Mouse (Mus musculus): ENCODE measurements around the gene Zbtb2. TPM values are rescaled to one million over a fixed set of nuclear protein-coding genes. Genes with fewer than 3 reads are reported as not detected.

The Zbtb2 gene
- polyA plus RNA-seq, 1 experiment from 2014 or later: 13.0 TPM

DNA sequence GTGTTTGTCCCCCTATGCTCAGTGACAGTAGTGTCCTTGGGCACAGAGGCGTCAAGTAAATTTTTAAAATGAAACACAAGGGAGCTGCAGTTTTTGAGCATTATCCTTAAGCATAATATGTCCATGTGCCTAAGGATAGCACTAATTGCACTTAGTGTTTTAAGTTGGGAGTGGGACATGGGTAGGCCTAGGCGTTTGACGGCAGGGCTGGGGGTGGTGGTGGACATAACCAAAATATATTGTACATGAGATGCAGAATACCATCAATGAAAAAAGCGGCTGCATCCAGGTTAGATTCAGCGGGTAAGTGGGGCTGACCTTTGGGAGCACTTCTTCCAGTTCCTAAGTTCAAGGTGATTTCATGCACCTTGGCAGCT, 43.8 kb upstream of the Zbtb2 start:
- Histone ChIP-seq H3K27ac (peak overlapping the region; percentile 60), H3K4me2 (ENCODE audit: low read length) (peak overlapping the region; percentile 57), H3K4me1 (replicated peaks; ENCODE audit: insufficient read depth, low read length) (0 out of 2 replicates have a peak, but pooled peaks cover 7% of the 10 kb centered on the region), H3K36me3 (ENCODE audit: insufficient read depth, low read length) (peaks cover 3% of the 10 kb centered on the region; the same call in 1 of the 2 replicates), H3K9me3 (replicated peaks; ENCODE audit: low read length) (no peaks in the 10 kb centered on the region), H3K27me3 (ENCODE audit: insufficient read depth, low read length) (no peaks in the 10 kb centered on the region), H3K9ac (ENCODE audit: low read depth, low read length) (peak overlapping the region; percentile 51), H3K4me3 (replicated peaks; ENCODE audit: low read depth, low read length) (peak overlapping the region; percentile 71)
- DNase-seq (ENCODE audit: low spot score) (peak; percentile 14), ATAC-seq (replicated peaks; ENCODE audit: low FRiP score, low read depth) (no peak; the same call in 1 of the 2 replicates)
- 13% methylated on average over 5 of the region's 5 CpGs for WGBS
- no peak for TF ChIP-seq CTCF (IDR thresholded peaks at IDR 0.05; ENCODE audit: low read depth)

DNA sequence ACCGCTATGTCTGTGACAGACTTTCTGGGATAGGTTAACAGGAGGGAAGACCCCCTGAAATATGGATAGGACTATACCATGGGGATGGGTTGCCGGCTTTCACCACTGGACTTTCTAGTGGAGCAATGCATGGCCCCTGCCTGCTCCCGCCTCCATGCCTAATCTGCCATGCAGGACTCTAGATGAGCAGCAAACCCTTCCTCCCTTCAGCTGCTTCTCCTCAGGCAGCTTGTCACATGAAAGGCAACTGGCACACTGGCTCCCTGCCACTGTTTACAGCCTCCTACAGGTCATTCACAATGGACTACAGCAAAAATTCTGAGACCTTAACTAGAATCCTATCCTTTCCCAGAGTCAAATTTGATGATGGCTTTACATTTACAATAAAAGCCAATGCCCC, 42.9 kb upstream of the Zbtb2 start:
- H3K9ac ChIP-seq (ENCODE audit: low read depth, low read length): no peak overlapping the region; the same call in 1 of the 2 replicates
- H3K4me3 ChIP-seq (replicated peaks; ENCODE audit: low read depth, low read length): 0 out of 2 replicates have a peak overlapping the region, but pooled peaks have one; percentile 71
- no peak for ATAC-seq (replicated peaks; ENCODE audit: low FRiP score, low read depth)

DNA sequence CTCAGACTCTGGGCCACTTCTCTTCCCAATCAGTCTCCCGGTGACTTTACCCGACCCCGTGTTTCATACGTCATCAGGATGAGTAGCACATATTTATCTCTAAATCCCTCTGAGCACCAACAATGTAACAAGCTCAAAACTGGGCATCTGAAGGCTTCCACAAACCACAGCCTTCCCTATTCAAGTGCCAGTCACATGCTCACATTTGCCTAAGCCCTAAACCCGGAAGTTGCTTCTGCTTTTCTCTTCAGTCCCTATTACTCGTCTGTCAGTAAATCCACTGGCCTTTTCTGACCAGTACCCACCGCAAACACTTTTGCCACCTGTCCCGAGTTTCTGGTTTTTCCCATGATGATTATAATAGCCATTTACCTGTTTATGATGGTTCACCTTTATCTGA, 42.5 kb upstream of the Zbtb2 start:
- ATAC-seq (replicated peaks; ENCODE audit: low FRiP score, low read depth) (no peak), DNase-seq (ENCODE audit: low spot score) (no peak)
- H3K36me3 ChIP-seq (ENCODE audit: insufficient read depth, low read length): peaks cover 16% of the 10 kb centered on the region
- H3K9ac ChIP-seq (ENCODE audit: low read depth, low read length): no peak overlapping the region
- WGBS: 88% methylated on average over 8 of the region's 8 CpGs
- H3K27me3 ChIP-seq (ENCODE audit: insufficient read depth, low read length): no peaks in the 10 kb centered on the region
- H3K4me1 ChIP-seq (replicated peaks; ENCODE audit: insufficient read depth, low read length): 0 out of 2 replicates have a peak, but pooled peaks cover 7% of the 10 kb centered on the region
- no peak overlapping the region for H3K4me3 ChIP-seq (replicated peaks; ENCODE audit: low read depth, low read length)
- TF ChIP-seq CTCF (IDR thresholded peaks at IDR 0.05; ENCODE audit: low read depth): no peak
- H3K9me3 ChIP-seq (replicated peaks; ENCODE audit: low read length): no peaks in the 10 kb centered on the region
- peak overlapping the region; percentile 43; the same call in 1 of the 2 replicates for H3K27ac ChIP-seq
- H3K4me2 ChIP-seq (ENCODE audit: low read length): 0 out of 2 replicates have a peak overlapping the region, but pooled peaks have one; percentile 27

More for the DNA sequence above, 42.9 kb upstream of the Zbtb2 start:
- Histone ChIP-seq H3K4me1 (replicated peaks; ENCODE audit: insufficient read depth, low read length) (0 out of 2 replicates have a peak, but pooled peaks cover 7% of the 10 kb centered on the region), H3K36me3 (ENCODE audit: insufficient read depth, low read length) (peaks cover 12% of the 10 kb centered on the region), H3K27me3 (ENCODE audit: insufficient read depth, low read length) (no peaks in the 10 kb centered on the region), H3K4me2 (ENCODE audit: low read length) (peak overlapping the region; percentile 57; the same call in 1 of the 2 replicates), H3K27ac (0 out of 2 replicates have a peak overlapping the region, but pooled peaks have one; percentile 37), H3K9me3 (replicated peaks; ENCODE audit: low read length) (no peaks in the 10 kb centered on the region)
- no peak for DNase-seq (ENCODE audit: low spot score)
- no peak for TF ChIP-seq CTCF (IDR thresholded peaks at IDR 0.05; ENCODE audit: low read depth)
- WGBS: 87% methylated on average over 3 of the region's 3 CpGs

DNA sequence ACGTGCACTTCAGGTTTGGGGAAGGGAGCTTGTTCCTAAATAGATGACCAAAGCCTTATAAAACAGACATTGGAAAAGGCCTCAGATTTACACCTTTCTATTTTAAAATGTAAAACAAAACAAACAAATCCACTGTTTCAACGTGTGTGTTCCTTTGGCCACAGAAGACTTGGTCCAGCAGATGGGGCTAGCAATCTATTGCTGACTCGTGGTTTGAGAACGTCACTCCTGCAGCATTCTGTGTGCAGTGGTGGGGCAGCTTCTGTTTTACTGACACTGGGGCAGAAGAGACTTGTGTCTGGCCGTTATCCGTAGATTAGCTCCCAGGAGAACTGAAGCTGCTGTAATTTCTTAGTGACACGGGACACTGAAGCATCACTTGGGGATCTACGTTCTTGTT, 37.3 kb upstream of the Zbtb2 start:
- H3K27me3 ChIP-seq (ENCODE audit: insufficient read depth, low read length): no peaks in the 10 kb centered on the region
- no peaks in the 10 kb centered on the region for H3K9me3 ChIP-seq (replicated peaks; ENCODE audit: low read length)
- no peak overlapping the region for H3K4me3 ChIP-seq (replicated peaks; ENCODE audit: low read depth, low read length)
- peak; percentile 53 for DNase-seq (ENCODE audit: low spot score)
- peak; percentile 73 for TF ChIP-seq CTCF (IDR thresholded peaks at IDR 0.05; ENCODE audit: low read depth)
- H3K36me3 ChIP-seq (ENCODE audit: insufficient read depth, low read length): peaks cover 39% of the 10 kb centered on the region
- no peak overlapping the region for H3K9ac ChIP-seq (ENCODE audit: low read depth, low read length)
- no peak overlapping the region for H3K27ac ChIP-seq
- no peak overlapping the region for H3K4me2 ChIP-seq (ENCODE audit: low read length)
- 64% methylated on average over 8 of the region's 8 CpGs for WGBS
- H3K4me1 ChIP-seq (replicated peaks; ENCODE audit: insufficient read depth, low read length): 0 out of 2 replicates have a peak, but pooled peaks cover 7% of the 10 kb centered on the region
- ATAC-seq (replicated peaks; ENCODE audit: low FRiP score, low read depth): no peak

DNA sequence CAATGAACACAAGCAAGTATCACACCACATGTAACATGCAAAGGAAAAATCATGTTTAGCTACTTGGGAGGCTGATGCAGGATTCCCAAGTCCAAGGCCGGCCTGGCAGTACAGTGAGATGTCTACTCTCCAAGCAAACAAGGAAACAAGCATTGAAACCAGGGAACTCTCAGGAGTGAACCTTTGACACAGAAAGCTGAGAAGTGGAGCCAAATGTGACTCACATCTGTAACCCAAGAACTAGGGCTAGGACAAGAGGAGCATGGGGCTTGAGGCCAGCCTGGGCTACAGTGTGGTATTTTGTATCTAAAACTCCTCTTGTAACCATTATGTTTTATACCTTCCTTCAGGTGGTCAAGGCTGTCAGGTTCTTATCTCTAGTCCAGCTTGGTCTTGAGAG, 19.3 kb upstream of the Zbtb2 start:
- ATAC-seq (replicated peaks; ENCODE audit: low FRiP score, low read depth): no peak
- H3K27me3 ChIP-seq (ENCODE audit: insufficient read depth, low read length): no peaks in the 10 kb centered on the region
- WGBS: 87% methylated on average over 1 of the region's 1 CpGs
- no peak overlapping the region for H3K4me2 ChIP-seq (ENCODE audit: low read length)
- H3K9me3 ChIP-seq (replicated peaks; ENCODE audit: low read length): no peaks in the 10 kb centered on the region
- no peaks in the 10 kb centered on the region for H3K4me1 ChIP-seq (replicated peaks; ENCODE audit: insufficient read depth, low read length)
- peaks cover 41% of the 10 kb centered on the region; the same call in 1 of the 2 replicates for H3K36me3 ChIP-seq (ENCODE audit: insufficient read depth, low read length)
- no peak for DNase-seq (ENCODE audit: low spot score)
- no peak for TF ChIP-seq CTCF (IDR thresholded peaks at IDR 0.05; ENCODE audit: low read depth)
- H3K4me3 ChIP-seq (replicated peaks; ENCODE audit: low read depth, low read length): no peak overlapping the region
- H3K27ac ChIP-seq: no peak overlapping the region
- H3K9ac ChIP-seq (ENCODE audit: low read depth, low read length): no peak overlapping the region

DNA sequence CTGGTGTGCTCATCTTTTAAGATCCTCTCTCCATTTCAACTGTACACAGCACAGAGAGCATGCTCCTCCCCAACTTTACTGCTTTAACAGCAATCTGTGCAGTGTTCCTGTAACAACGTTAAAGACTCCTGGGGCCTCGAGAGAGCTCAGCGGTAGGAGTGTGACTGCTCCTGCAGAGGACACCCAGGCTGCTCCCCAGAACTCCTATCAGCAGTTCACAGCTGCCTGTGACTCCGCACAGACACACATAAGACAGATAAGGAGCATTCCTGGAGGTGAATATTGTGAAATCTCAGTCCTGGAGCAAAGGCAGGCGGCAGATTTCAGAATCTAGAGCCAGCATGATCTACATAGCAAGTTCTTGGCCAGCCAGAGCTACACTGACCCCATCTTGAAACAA, 17.6 kb upstream of the Zbtb2 start:
- Histone ChIP-seq H3K36me3 (ENCODE audit: insufficient read depth, low read length) (peaks cover 33% of the 10 kb centered on the region; the same call in 1 of the 2 replicates), H3K9ac (ENCODE audit: low read depth, low read length) (no peak overlapping the region), H3K9me3 (replicated peaks; ENCODE audit: low read length) (no peaks in the 10 kb centered on the region), H3K4me3 (replicated peaks; ENCODE audit: low read depth, low read length) (no peak overlapping the region), H3K27ac (no peak overlapping the region), H3K4me2 (ENCODE audit: low read length) (no peak overlapping the region), H3K4me1 (replicated peaks; ENCODE audit: insufficient read depth, low read length) (no peaks in the 10 kb centered on the region), H3K27me3 (ENCODE audit: insufficient read depth, low read length) (no peaks in the 10 kb centered on the region)
- no peak for TF ChIP-seq CTCF (IDR thresholded peaks at IDR 0.05; ENCODE audit: low read depth)
- ATAC-seq (replicated peaks; ENCODE audit: low FRiP score, low read depth) (no peak; the same call in 1 of the 2 replicates), DNase-seq (ENCODE audit: low spot score) (no peak)
- 86% methylated on average over 5 of the region's 5 CpGs for WGBS

Data from kidney, postnatal 0 days (tissue).